Mouse (Mus musculus) CH12.LX (cell line): ENCODE results near the gene Llcfc1. TPM values are rescaled to one million over a fixed set of nuclear protein-coding genes. Genes with fewer than 3 reads are reported as not detected.

ENCODE experiments used
- DNase-seq: peaks from one replicate; pipeline ENCODE4 v3.0.0-alpha.2; 2013; ENCODE audit errors: extremely low read depth
- H3K27ac ChIP-seq: 2 replicates; pipeline ENCODE4 v1.5.1; 2012; ENCODE audit warnings: low read depth, mild to moderate bottlenecking, control low read depth, moderate library complexity; ENCODE audit not compliant: insufficient read depth
- H3K27me3 ChIP-seq: replicated peaks from 2 replicates; pipeline ENCODE3; 2012; ENCODE audit warnings: inconsistent platforms
- H3K36me3 ChIP-seq, 2 experiments: replicated peaks in 1 of 2; 2 replicates each; pipeline versions ENCODE3 to v1.6.1; 2012; ENCODE audit warnings: inconsistent platforms in 1 of 2, low read length in 1 of 2, mild to moderate bottlenecking in 1 of 2, mixed read lengths in 1 of 2, moderate library complexity in 1 of 2; ENCODE audit not compliant: control insufficient read depth in 1 of 2, insufficient read depth in 1 of 2
- H3K4me1 ChIP-seq, 2 experiments: 2 replicates each; pipeline ENCODE4 v1.6.1; 2012; ENCODE audit warnings: inconsistent platforms in 1 of 2, moderate library complexity in 1 of 2; ENCODE audit not compliant: insufficient read depth in 2 of 2, control insufficient read depth in 1 of 2
- H3K4me2 ChIP-seq: 2 replicates; pipeline ENCODE4 v1.6.1; 2012; ENCODE audit warnings: low read depth, mild to moderate bottlenecking, control low read depth; ENCODE audit not compliant: poor library complexity, insufficient read depth, severe bottlenecking
- H3K4me3 ChIP-seq, 3 experiments: fragments of 150-350 bp in 1 of 3; sonication (generic) in 1 of 3; replicated peaks in 1 of 3; 2 replicates each; pipeline versions ENCODE3 to v1.5.1; 2011 to 2012; ENCODE audit warnings: low read depth in 2 of 3, low read length in 2 of 3, mild to moderate bottlenecking in 2 of 3, moderate library complexity in 2 of 3, control low read depth in 1 of 3, improper control_type of control experiment in 1 of 3, inconsistent platforms in 1 of 3, mixed read lengths in 1 of 3; ENCODE audit not compliant: poor library complexity in 1 of 3
- H3K79me2 ChIP-seq: replicated peaks from 2 replicates; pipeline ENCODE4 v1.6.1; 2012; ENCODE audit warnings: mild to moderate bottlenecking, moderate library complexity; ENCODE audit not compliant: control insufficient read depth, poor library complexity, insufficient read depth, severe bottlenecking; ENCODE audit errors: extremely low read depth
- H3K9ac ChIP-seq: 2 replicates; pipeline ENCODE4 v1.6.1; 2012; ENCODE audit warnings: low read depth, mild to moderate bottlenecking, control low read depth, moderate library complexity; ENCODE audit not compliant: insufficient read depth
- H3K9me3 ChIP-seq: replicated peaks from 2 replicates; pipeline ENCODE3; 2012; ENCODE audit warnings: low read length, inconsistent platforms, mixed read lengths
- CHD1 ChIP-seq: IDR thresholded peaks from 2 replicates; pipeline ENCODE4 v1.6.1; 2012; ENCODE audit warnings: low read depth, low read length, improper control_type of control experiment, inconsistent platforms
- E2F4 ChIP-seq: IDR thresholded peaks from 2 replicates; pipeline ENCODE4 v1.6.1; 2011; ENCODE audit warnings: low read depth, low read length, improper control_type of control experiment; ENCODE audit not compliant: insufficient replicate concordance
- EP300 ChIP-seq: IDR thresholded peaks from 2 replicates; pipeline ENCODE4 v1.6.1; 2011; ENCODE audit warnings: low read length, improper control_type of control experiment
- GABPA ChIP-seq: IDR thresholded peaks from 2 replicates; pipeline ENCODE4 v1.6.1; 2012; ENCODE audit warnings: low read depth, low read length, improper control_type of control experiment, inconsistent platforms; ENCODE audit not compliant: insufficient replicate concordance
- IRF4 ChIP-seq: IDR thresholded peaks from 2 replicates; pipeline ENCODE4 v1.6.1; 2014; ENCODE audit warnings: low read depth, mild to moderate bottlenecking, inconsistent platforms, low read length, improper control_type of control experiment
- JUND ChIP-seq: conservative IDR thresholded peaks from 2 replicates; pipeline ENCODE4 v1.6.1; 2011; ENCODE audit warnings: low read depth, low read length, improper control_type of control experiment
- KAT2A ChIP-seq: IDR thresholded peaks from 2 replicates; pipeline ENCODE4 v1.6.1; 2012; ENCODE audit warnings: low read length, improper control_type of control experiment, inconsistent platforms; ENCODE audit not compliant: insufficient replicate concordance
- MAFK ChIP-seq: IDR thresholded peaks from 2 replicates; pipeline ENCODE4 v1.6.1; 2011; ENCODE audit warnings: low read length, improper control_type of control experiment; ENCODE audit not compliant: insufficient replicate concordance
- MAX ChIP-seq: IDR thresholded peaks from 2 replicates; pipeline ENCODE4 v1.6.1; 2011; ENCODE audit warnings: low read length, improper control_type of control experiment
- MEF2A ChIP-seq: IDR thresholded peaks from 2 replicates; pipeline ENCODE4 v1.6.1; 2014; ENCODE audit warnings: low read depth, mild to moderate bottlenecking, inconsistent platforms, low read length, improper control_type of control experiment, borderline replicate concordance
- MXI1 ChIP-seq: IDR thresholded peaks from 2 replicates; pipeline ENCODE4 v1.6.1; 2011; ENCODE audit warnings: mild to moderate bottlenecking, low read depth, low read length, improper control_type of control experiment
- NELFE ChIP-seq: IDR thresholded peaks from 2 replicates; pipeline ENCODE4 v1.6.1; 2011; ENCODE audit warnings: low read depth, low read length, improper control_type of control experiment
- NRF1 ChIP-seq: IDR thresholded peaks from 2 replicates; pipeline ENCODE4 v1.6.1; 2014; ENCODE audit warnings: low read depth, mild to moderate bottlenecking, inconsistent platforms, low read length, improper control_type of control experiment, moderate library complexity
- POLR2AphosphoS2 ChIP-seq: IDR thresholded peaks from 2 replicates; pipeline ENCODE4 v1.6.1; 2011; ENCODE audit warnings: low read depth, low read length, improper control_type of control experiment
- SIN3A ChIP-seq: IDR thresholded peaks from 2 replicates; pipeline ENCODE4 v1.6.1; 2012; ENCODE audit warnings: low read length, improper control_type of control experiment, inconsistent platforms
- SMC3 ChIP-seq: IDR thresholded peaks from 2 replicates; pipeline ENCODE4 v1.6.1; 2011; ENCODE audit warnings: low read depth, low read length, improper control_type of control experiment
- TBP ChIP-seq: conservative IDR thresholded peaks from 2 replicates; pipeline ENCODE4 v1.6.1; 2011; ENCODE audit warnings: low read depth, low read length, improper control_type of control experiment
- UBTF ChIP-seq: IDR thresholded peaks from 2 replicates; pipeline ENCODE4 v1.6.1; 2012; ENCODE audit warnings: low read depth, mild to moderate bottlenecking, inconsistent platforms, low read length, improper control_type of control experiment, moderate library complexity
- USF1 ChIP-seq: IDR thresholded peaks from 2 replicates; pipeline ENCODE4 v1.6.1; 2014; ENCODE audit warnings: low read depth, mild to moderate bottlenecking, inconsistent platforms, low read length, improper control_type of control experiment
- dilution Hi-C: fragments of 300-500 bp; cut with MboI; formaldehyde crosslinking; loops from 2 replicates; pipeline ENCODE4 v1.14.3; 2020; ENCODE audit warnings: low sequenced_read_pairs; ENCODE audit not compliant: extremely low pct_unique_long_range_greater_than_20kb, extremely low pct_ligation_motif_present
- in situ Hi-C: fragments of 300-500 bp; cut with MboI; formaldehyde crosslinking; loops from 3 replicates; pipeline ENCODE4 v1.14.3; 2019; ENCODE audit warnings: low sequenced_read_pairs, low pct_ligation_motif_present, low pct_unique_long_range_greater_than_20kb, mixed read lengths
- polyA plus RNA-seq: library from polyadenylated mRNA; unstranded; fragments of >175 nt; gene quantifications from 2 replicates; pipeline ENCODE4 v1.2.1, GENCODE M21; 2012; ENCODE audit warnings: low read depth; ENCODE audit not compliant: insufficient read length
- total RNA-seq, 2 experiments: library from RNA; depleted of rRNA; stranded (reverse); fragments of 300-350 nt in 1 of 2; fragments of >200 nt in 1 of 2; gene quantifications; 2 replicates each; pipeline ENCODE4 v1.2.3; 2012 to 2014

The Llcfc1 gene
- total and polyA plus RNA-seq, 3 experiments, result not detected

DNA sequence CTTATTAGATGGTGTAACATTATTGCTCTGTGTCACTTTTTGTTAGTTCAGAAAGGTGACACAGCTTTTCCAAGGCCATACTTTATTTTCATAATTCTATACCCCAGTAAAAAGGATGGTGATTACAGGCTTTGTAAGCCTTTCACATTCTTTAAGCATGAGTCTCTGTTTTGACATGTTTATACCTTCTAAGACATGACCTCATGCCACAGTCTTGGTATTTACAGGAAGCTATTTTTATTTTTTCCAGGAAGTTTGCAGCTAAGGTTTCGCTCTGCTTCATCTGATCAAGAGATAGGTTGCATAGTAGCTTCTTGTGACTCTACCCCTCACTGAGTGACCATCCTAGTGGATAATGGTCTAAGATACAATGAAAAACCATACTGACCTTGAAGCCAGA, 10.2 kb downstream of the Llcfc1 start:
- Histone ChIP-seq H3K4me3 (no peak overlapping the region), H3K4me1 (no peaks in the 10 kb centered on the region), H3K9ac (no peak overlapping the region), H3K9me3 (no peaks in the 10 kb centered on the region), H3K4me2 (no peak overlapping the region), H3K36me3 (no peaks in the 10 kb centered on the region), H3K27me3 (no peaks in the 10 kb centered on the region), H3K27ac (no peak overlapping the region), H3K79me2 (no peaks in the 10 kb centered on the region)
- no peak for DNase-seq
- TF ChIP-seq MAX (no peak), JUND (no peak), SIN3A (no peak), EP300 (no peak), MEF2A (no peak), IRF4 (no peak), SMC3 (no peak), CHD1 (no peak), POLR2AphosphoS2 (no peak), USF1 (no peak), NRF1 (no peak), KAT2A (no peak), NELFE (no peak)
- in situ Hi-C loops, result no loop called here
- dilution Hi-C loops, result no loop called here

DNA sequence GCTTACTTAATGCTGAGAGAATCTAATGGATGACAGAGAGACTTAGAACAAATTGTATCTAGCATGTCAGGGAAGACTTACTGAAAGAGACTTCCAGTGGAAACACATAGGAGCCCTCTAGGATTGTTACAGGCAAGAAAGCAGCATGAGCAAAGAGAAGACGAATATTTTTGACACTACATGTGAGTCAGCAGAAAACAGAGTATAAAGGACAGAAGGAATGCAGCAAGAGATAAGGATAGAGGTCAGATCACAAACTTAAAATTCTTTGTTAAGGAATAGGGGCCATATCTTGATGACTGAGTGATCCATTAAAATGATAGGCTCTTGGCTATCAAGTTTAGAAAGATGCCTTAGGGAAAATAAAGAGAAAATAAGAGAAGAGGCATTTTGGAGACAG, 17.0 kb downstream of the Llcfc1 start:
- H3K27me3 ChIP-seq, result no peaks in the 10 kb centered on the region
- no peak overlapping the region for H3K4me2 ChIP-seq
- dilution Hi-C loops (no loop called here), in situ Hi-C loops (no loop called here)
- H3K4me3 ChIP-seq, result no peak overlapping the region
- H3K79me2 ChIP-seq, result no peaks in the 10 kb centered on the region
- H3K9ac ChIP-seq, result no peak overlapping the region
- TF ChIP-seq TBP, result no peak
- TF ChIP-seq UBTF, result no peak
- TF ChIP-seq MAFK, result no peak
- TF ChIP-seq MXI1, result no peak
- TF ChIP-seq SIN3A, result no peak
- no peak for TF ChIP-seq GABPA
- no peak for TF ChIP-seq E2F4
- no peak for TF ChIP-seq NRF1
- H3K4me1 ChIP-seq, result no peaks in the 10 kb centered on the region
- no peaks in the 10 kb centered on the region for H3K36me3 ChIP-seq
- H3K9me3 ChIP-seq, result no peaks in the 10 kb centered on the region
- H3K27ac ChIP-seq, result no peak overlapping the region
- DNase-seq, result no peak
